Mouse (Mus musculus) regulatory T cell (primary cell): ENCODE data around the gene Comtd1.

Experiments used
- in situ Hi-C: fragments of 300-600 bp; cut with MboI, MseI; formaldehyde crosslinking; loops from one replicate; pipeline ENCODE4 v1.15.1; 2025; ENCODE audit warnings: high pct_unique_total_duplicates

Comtd1 gene

DNA sequence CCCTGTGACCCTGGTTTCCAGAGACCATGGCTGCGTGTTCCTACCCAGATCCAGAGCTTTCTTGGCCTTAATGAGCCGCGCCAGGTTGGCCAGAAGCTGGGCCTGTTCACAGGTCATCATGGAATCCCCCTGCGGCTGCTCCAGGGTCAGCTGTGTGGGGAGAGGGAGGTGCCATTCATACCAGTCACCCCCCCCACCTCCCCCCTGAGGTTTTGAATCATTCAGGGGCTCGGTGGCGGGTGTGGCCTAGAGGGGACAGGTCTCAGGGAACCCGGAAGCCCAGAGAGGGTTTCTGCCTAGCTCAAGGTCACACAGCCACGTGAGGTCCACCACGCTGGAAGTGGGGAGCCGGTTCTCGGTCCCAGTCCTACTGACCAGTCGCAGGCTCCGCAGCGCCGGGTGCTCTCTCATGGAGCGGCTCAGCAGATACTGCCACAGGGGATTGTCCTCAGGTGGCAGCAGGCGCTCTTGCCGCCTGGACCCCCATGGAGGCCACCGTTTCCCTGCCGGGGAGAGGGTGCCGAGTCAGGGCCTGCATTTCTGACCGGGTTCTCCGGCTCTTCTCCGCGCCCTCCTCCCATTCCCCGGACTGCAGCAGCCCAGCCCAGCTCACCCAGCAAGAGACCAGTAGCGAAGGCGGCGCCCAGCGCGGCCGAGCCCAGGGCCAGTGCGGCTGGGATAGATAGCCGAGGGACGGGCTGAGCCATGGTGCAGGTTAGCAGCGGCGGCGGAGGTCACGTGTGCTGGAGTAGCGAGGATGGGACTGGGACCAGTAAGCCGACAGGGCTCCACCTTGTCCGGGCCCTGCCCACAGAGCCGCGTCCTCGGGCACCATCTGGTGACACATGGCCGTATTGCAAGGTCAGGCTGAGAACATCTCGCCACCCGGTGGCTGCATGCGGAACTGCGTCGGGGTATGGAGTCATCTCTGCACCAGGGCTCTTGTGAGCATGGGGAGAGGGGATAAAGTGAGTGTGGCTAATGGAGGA is at the start of gene Comtd1:
Gene Comtd1 (minus strand): TSS at position 812 of the 989 bp plus-strand sequence.
- in situ Hi-C loops, result loop anchor here (25.0 kb wide), 1 partner anchor 1161 kb away; the partner anchor contains the start of gene Fut11

DNA sequence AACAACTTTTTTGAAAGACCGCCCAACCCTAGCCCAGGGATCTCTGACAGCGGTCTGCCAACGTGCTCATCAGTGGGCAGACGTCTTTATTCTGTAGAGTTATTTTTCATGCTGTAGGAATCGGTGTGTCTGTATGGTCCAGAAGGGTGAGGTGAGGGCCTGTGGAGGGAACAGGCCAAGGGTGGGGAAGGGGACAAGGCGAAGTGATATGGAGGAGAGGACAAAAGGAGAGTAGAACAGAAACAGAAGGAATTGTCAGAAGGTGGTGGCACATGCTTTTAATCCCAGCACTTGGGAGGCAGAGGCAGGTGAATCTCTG is 43.5 kb upstream of the Comtd1 start:
- in situ Hi-C loops, result no loop called here

DNA sequence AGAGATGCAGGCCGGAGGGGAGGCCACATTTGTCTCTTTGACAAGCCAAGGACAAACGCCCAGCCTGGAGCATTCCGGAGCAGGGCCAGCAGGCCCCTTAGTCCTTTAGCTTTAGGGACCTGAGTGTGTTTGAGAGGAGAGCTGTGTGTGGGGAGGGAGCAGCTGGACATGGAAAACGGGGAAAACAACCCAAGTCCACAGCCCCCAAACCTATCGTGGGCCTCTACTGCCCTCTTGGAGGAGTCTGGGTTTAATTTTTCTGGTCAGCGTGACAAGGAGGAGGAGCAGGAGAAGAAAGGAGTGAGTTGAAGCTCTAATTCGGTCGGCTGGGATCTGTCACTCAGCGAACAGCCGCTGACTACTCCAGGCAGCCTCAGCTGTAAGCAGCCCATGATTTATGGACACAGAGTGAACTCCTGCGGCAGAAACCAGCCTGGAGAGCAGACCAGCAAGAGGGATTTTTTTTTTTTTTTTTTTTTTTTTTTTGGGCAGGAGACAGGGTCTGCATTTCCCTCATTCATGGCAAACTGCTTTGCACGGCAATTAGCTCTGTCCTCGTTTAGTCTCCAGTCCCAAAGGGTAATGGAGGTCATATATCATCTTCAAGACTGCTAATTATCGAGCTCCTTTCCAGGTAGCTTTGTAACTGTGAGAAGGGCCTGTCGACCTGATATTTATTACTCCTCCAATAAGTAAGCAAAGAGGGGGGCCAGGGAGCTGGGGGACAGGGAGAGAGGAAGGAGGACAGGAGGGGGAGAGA is 43.0 kb upstream of the Comtd1 start:
- in situ Hi-C loops, result no loop called here

DNA sequence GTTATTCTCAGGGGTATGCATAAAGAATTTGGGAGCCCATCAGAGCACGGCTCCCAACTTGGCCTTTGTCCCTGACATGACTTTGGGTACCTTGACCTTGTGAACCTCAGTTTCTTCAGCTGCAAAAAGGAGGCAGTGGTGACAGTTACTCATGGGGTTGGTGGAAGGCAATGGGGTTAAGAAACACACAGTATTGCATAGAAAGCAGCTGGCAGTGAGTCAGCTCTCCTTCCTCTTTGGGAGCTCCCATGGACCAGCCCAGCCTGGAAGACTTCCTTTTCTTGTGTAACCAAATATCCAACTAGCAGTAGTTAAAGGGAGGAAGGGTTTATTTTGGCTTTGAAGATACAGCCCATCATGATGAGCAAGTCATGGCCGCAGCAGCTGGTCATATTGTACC is 41.7 kb upstream of the Comtd1 start:
- in situ Hi-C loops, result no loop called here

DNA sequence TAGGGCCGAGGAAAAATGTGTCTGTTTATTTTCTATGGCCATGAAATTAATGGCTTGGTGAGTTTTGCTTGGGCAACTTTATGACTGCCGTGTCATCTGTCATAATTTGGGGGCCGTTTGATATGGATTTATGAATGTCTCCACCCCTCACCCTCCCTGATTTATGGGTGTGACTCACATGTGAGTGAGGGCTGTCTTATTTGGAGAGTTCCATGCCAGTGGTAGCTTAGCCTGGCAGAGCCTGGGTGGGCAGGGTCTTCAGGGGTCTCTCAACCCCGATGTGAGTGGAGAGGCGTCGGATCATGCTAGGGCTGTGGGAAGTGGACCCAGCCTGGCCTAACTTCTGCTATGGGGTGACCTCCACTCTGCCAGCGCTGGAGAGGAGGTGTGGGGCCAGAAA is 18.0 kb upstream of the Comtd1 start:
- in situ Hi-C loops, result no loop called here

DNA sequence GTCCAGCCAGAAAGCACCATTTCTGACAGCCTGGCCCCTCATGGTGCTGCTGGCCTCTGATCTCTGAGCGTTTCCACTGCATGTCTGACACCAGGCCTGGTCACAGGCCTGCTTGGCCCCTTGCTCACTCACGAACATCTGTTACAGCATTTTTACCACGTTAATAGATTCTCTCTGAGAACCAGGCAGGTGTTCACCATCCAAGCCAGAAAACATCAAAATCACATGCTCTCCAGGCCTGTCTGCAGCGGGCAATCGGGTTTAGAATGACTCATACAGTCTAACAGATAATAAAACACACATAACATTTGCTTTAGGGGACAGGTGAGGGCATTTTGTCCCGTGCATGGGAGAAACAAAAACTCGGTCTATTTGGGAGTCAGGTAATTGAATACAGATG is 17.5 kb upstream of the Comtd1 start:
- in situ Hi-C loops, result no loop called here

DNA sequence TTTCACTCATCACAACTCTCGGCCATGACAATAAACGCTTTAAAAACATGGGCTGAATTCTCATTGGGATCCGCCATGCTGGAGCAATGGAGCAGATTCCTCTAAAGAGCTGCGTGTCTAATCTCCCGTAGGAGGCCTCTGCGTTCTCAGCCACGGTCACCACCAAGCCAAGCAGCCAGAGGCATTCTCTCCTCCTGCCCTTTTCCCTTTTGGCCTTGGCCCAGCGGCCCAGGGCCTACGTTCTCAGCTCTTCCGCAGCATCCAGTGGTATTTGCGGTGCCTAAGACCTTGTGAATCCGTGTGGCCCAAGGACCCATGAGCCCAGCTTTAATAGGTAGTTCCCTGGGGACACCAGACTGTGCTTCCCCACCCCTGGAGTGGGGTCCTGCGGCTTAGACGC is 8.1 kb upstream of the Comtd1 start:
- in situ Hi-C loops, result no loop called here

DNA sequence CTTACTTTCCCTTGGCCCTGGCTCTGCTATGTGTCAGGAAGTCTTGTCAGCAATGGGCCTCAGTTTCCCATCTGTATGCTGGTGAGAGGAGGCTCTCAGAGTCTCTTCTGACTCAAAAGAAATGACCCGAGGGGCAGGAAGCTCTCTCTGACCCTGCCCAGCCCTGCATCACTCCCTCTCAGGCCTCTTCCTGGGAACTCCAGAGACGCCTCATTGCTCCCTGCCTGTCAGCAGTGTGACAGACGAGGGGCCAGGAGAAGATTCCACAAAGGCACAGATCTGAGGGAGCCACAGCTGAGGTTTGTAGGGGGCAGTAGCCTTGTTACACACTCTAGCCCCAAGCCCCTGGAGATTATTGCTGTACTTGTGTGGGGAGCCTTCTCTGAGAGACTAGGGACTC is 7.2 kb upstream of the Comtd1 start:
- in situ Hi-C loops, result no loop called here

DNA sequence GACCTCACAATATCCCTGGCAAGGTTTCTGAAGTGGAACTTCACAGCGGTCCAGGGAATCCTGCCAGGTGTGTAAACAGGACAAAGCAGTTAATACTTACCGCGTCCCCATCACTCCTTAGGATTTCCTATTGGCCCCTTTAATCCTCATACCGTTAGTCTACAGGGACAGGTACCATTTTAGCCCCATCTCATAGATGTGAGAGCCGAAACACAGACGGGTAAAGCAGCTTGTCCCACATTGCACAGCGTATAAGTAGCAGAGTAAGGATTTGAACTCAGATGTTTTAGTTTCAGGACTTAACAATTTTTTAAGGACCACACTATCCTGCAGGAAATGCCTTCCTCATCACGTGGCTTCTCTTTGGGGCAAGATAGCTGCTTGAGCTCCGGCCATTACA is 5.5 kb upstream of the Comtd1 start:
- in situ Hi-C loops, result loop anchor here (5.0 kb wide), 2 partner anchors 42 to 102 kb away; partner anchors contain the start of genes Dusp13 and Samd8

DNA sequence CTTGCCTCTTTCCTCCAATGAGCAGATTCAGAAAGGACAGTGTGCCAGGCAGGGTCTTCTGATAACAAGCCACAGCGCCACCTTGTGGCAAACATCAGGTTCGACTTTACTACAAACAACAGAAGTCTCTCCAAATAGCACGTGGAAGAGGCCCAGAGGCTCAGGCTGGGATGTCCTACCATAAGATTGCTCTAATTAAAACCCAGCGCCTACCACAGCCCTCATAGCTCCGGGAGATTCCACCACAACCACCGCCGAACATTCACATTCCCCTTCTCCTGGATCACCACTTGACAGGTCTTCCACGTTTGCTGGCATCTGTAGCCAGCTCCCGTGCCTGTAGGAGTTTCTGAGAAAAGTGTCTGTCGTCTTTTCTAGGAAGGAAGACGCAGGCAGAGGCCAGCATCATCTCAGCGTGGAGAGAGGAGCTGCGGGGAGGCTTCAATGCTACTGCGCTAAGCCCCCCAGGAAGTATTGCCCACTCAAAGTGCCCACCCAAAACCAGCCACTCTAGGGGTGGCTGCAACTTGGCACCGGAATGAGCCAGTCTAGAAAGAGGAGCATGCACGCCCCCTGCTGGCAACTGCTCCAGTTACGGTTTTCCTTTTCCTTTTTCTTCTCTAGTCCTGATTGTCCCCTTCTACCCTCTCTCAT is 4.8 kb upstream of the Comtd1 start:
- in situ Hi-C loops, result loop anchor here (5.0 kb wide), 2 partner anchors 41 to 101 kb away; partner anchors contain the start of genes Dusp13 and Samd8

DNA sequence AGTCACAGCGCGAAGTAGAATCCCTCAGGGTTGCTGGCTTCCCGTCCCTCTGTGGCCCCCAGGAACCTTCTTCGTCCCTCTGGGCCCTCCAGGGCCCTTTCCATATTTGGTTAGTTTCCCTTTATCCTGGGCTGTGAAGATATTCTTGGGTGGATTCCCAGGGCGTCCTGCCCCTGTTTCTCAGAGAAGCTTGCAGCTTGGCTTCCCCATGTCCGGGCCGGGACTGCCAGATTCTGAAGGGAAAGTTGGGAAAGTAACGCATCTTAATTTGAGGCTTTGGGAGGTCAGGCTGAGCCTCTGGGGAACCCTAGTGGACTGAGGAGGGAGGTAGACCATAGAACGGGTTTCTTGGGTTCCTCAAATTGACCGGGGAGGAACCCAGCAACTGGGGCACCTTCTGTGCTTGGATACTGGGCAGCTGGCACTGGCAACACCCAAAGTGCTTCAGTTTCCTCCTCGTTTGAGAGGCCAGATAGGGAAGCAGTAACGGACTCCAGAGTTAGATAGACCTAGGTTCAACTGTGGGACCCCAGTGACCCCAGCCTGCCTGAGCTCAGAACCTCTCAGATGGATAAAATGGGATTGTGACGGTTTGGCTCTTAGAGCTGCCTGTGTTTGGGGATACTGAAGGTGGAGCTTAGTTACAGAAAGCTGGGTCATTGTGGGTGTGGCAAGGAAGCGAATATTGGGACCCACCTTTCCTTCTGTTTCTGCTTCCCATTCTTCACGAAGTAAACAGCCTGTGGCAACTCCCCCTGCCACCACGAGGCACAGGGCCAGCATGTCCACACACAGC is 3.4 kb upstream of the Comtd1 start:
- in situ Hi-C loops, result loop anchor here (5.0 kb wide), 2 partner anchors 40 to 100 kb away; partner anchors contain the start of genes Dusp13 and Samd8

DNA sequence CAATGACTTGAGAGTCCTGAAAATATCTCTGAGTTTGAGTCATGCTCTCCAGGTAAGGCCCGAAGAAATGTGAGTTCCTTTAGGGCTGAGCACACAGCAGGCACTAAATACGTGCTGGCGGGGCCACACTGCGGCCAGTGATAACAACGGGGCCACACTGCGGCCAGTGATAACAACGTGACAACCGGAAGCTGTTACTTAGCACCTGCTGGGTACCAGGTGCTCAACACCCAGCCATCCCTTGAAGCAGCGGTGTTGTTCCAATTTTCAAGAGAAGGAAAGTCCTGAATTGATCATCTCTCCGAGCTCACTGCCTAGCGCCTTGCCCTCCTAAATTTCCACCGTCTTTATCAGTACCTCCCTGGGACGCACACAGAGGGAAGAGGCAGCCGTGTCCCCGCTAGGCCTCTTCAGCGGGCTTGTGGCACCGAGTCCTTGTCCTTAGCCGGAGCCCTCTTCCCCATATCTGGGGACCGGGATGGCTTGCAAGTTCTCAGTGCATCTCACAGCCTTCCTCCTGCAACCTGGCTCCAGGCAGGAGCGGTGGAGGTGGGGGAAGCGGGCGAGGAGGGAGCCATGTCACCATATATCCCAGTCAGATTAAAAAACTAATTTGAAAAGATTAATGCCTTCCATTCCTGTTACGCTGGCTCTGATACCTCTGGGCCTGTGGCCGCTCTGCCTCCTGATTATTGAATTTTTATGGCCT is 1.8 kb upstream of the Comtd1 start:
- in situ Hi-C loops, result loop anchor here (5.0 kb wide), 2 partner anchors 38 to 98 kb away; partner anchors contain the start of genes Dusp13 and Samd8

DNA sequence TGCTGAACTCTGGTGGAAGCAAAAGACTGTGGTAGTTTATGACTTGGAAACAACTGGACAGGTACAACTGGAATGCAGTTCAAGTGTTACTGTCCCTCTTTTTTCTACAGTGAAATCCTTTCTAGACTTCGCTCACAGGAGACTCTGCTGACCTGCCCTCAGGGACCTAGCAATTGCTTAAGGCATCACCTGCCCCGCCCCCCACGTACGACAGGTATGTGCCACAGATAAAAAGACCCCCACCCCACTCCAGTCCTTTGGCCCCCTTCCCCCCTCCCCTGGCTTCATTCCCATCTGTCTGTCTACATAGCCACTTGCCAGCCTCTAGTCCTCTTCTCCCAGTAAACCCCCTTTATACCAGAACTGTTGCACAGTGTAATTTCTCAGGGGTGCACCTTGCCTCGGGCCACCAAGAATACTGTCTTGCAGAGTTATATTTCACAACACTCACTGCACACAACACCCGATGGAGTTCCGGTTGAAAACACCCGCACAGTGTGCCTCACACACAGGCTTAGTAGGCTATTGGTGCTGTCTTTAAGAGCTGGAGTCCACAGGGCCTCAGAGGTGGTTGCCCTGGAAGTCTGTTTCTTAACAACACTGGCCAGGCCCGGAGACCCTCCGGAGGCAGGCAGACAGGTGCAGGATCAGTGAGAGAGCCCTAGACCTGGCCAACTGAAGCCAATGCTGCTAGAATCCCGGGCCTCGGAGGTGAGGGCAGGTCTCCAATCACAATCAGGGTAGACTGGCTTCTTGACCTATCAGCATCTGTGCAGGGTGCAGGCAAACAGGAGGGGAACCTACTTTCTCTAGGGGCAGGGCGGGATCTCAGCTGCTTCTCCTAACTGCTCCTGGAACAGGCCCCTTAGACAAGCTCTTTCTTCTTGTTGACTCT is 994 bp upstream of the Comtd1 start:
- in situ Hi-C loops, result loop anchor here (5.0 to 25.0 kb wide), 3 partner anchors 37 to 1162 kb away; partner anchors contain the start of genes Dusp13, Fut11 and Samd8

DNA sequence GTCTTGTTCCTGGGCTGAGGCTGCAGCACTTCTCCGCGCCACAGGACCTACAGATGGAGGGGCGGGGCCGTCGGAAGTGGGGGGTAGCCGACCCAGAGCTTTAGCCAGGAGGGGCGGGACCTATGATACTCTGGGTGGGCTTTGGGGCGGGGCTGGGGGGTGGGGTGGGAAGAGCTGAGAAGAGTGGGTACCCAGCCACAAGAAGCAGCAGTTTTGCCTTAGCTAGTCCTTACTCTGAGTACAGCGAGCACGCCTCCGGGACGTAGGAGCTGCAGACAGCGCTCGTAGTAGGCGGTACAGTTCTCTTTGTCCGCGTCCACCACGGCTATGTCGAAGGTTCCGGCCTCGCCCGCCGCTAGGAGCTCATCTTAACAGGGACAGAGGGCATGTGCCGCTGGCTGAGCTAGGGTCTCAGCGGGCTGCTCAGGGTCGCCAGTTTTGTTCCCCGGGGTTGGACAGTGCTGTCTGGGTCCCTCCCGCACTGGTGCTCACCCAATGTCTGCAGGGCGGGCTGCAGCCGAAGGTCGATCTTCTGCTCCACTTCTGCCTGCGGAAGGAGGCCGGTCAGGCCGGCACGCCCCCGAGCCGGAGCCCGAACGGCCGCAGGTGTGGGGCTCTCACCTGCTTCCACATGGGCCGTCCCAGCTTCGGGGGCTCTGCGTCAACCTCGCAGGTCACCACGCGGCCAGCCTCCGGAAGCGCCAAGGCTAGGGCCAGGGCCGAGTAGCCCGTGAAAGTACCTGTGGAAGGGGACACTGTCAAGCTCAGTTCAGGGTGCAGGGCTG is 1.2 kb downstream of the Comtd1 start:
- in situ Hi-C loops, result loop anchor here (25.0 kb wide), 1 partner anchor 1160 kb away; the partner anchor contains the start of gene Fut11

DNA sequence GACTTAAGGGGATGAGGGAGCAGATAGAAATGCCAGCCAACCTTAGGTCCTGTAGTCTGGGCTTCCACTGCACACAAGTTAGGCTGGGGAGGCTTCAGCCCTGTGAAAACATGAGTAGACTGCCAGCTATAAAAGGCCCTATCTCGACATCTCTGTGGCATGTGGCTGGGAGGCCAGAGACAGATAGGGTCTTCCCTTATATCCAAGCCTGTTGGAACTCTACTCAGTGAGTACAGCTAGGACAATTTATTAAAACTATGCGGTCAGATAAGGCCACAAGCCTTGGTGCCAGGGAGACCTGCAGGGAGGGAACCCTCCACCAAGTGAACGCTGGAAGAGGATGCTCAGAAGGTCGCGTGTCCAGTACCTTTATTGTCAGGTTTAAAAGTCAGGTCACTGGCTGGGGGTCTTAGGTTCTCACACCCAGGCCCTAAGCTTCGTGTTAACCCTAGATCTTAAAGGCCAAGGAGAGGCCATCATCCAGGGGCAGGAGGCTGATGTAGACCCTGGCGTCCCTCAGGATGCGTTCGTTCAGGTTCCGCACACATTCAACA is 1.9 kb downstream of the Comtd1 start:
- in situ Hi-C loops, result loop anchor here (25.0 kb wide), 1 partner anchor 1160 kb away; the partner anchor contains the start of gene Fut11

DNA sequence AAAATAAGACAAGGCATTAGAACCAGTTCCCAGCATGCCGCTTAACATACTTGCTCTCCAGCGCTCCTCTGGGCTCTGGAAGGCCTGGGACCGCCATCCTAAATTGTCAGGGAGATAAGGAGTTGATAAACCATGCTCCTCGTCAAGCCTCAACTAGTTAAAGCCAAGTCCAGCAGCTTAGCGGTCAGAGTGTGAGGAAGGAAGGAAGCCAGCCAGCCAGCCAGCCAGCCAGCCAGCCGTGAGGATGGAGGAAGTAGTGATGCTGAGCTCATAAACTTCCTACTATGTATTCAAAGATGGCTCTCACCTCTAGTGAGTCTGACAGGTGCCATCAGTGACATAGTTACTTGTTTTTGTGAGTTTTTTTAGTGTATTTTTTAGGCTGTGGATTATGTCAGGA is 5.5 kb downstream of the Comtd1 start:
- in situ Hi-C loops, result loop anchor here (25.0 kb wide), 1 partner anchor 1156 kb away; the partner anchor contains the start of gene Fut11

DNA sequence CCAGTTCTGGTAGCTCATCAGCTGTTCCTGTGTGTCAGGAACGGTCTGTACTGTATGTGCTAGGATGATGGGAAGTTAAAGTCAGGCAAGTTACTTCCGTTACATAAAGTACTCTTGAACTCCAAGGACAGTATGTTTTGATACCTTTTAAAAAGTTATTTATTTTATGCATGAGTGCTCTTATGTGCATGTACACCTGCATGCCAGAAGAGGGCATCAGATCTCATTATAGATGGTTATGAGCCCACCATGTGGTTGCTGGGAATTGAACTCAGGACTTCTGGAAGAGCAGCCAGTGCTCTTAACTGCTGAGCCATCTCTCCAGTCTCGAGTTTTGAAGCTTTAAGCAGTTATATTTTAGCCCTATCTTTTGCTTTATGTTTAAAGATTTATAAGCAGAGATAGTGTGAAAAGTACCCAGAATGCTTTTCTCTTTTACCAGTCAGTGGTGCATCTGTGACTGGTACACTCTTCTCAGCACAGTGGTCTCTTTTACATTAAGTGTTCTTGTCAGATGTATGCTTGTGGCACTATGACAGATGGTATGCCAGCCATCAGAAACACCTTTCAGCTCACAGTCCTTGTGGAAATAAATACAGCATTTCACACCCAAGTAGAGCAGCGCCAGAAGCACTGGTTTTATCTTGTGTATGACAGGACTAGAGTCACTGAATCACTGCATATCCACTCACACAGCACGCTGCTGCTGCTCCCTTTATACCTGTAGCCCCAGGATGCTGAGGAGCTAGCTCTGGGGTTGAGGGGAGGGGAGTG is 6.8 kb downstream of the Comtd1 start:
- in situ Hi-C loops, result loop anchor here (25.0 kb wide), 1 partner anchor 1155 kb away; the partner anchor contains the start of gene Fut11
